Mouse (Mus musculus): ENCODE measurements at regions not wholly inside any gene's neighbourhood (a gene's known extent, or its start where the extent isn't known, plus 50 kb on each side); places are given as distances from the start of the nearest gene placed in this dataset.

GRCm38 (mm10) chr16:29939869-29940707, 124.1 kb upstream of the Hes1 start:
- Histone ChIP-seq H3K27ac (replicated peaks; ENCODE audit: low read depth, low read length) (no peak overlapping the region), H3K27me3 (ENCODE audit: control insufficient read depth, insufficient read depth, low read length) (0 out of 2 replicates have a peak, but pooled peaks cover under 1% of the 10 kb centered on the region), H3K4me3 (replicated peaks; ENCODE audit: low read depth, low read length) (no peak overlapping the region), H3K4me2 (ENCODE audit: low read length) (no peak overlapping the region), H3K36me3 (ENCODE audit: control insufficient read depth, insufficient read depth, low read length) (no peaks in the 10 kb centered on the region), H3K9ac (replicated peaks; ENCODE audit: low read length) (no peak overlapping the region), H3K9me3 (ENCODE audit: control insufficient read depth, low read length) (no peaks in the 10 kb centered on the region), H3K4me1 (ENCODE audit: control insufficient read depth, insufficient read depth, low read length) (no peaks in the 10 kb centered on the region)
- ATAC-seq (ENCODE audit: low FRiP score, low TSS enrichment) (no peak), DNase-seq (no peak)
- WGBS, result 85% methylated on average over 12 of the region's 12 CpGs

- WGBS, result 55% methylated on average over 7 of the region's 7 CpGs
- no peak for ATAC-seq (ENCODE audit: low FRiP score, low TSS enrichment)
- H3K36me3 ChIP-seq (ENCODE audit: control insufficient read depth, insufficient read depth, low read length), result no peaks in the 10 kb centered on the region
- H3K9ac ChIP-seq (replicated peaks; ENCODE audit: low read length), result no peak overlapping the region
- peaks cover 9% of the 10 kb centered on the region; the same call in 1 of the 2 replicates for H3K4me1 ChIP-seq (ENCODE audit: control insufficient read depth, insufficient read depth, low read length)
- H3K9me3 ChIP-seq (ENCODE audit: control insufficient read depth, low read length), result no peaks in the 10 kb centered on the region
- 0 out of 2 replicates have a peak, but pooled peaks cover 9% of the 10 kb centered on the region for H3K27me3 ChIP-seq (ENCODE audit: control insufficient read depth, insufficient read depth, low read length)
- H3K4me3 ChIP-seq (replicated peaks; ENCODE audit: low read depth, low read length), result no peak overlapping the region
- H3K27ac ChIP-seq (replicated peaks; ENCODE audit: low read depth, low read length), result no peak overlapping the region
- H3K4me2 ChIP-seq (ENCODE audit: low read length), result no peak overlapping the region
- DNase-seq, result no peak
Measured at GRCm38 (mm10) chr16:29942111-29942510, 122.1 kb upstream of the Hes1 start.

GRCm38 (mm10) chr16:29943963-29944860, 120.0 kb upstream of the Hes1 start:
- H3K4me1 ChIP-seq (ENCODE audit: control insufficient read depth, insufficient read depth, low read length), result peaks cover 9% of the 10 kb centered on the region; the same call in 1 of the 2 replicates

GRCm38 (mm10) chr16:29944966-29945365, 119.2 kb upstream of the Hes1 start:
- no peak overlapping the region for H3K27ac ChIP-seq (replicated peaks; ENCODE audit: low read depth, low read length)
- ATAC-seq (ENCODE audit: low FRiP score, low TSS enrichment), result no peak

More at GRCm38 (mm10) chr16:29943963-29944860, 120.0 kb upstream of the Hes1 start:
- Histone ChIP-seq H3K4me2 (ENCODE audit: low read length) (no peak overlapping the region), H3K27ac (replicated peaks; ENCODE audit: low read depth, low read length) (no peak overlapping the region), H3K9ac (replicated peaks; ENCODE audit: low read length) (no peak overlapping the region), H3K27me3 (ENCODE audit: control insufficient read depth, insufficient read depth, low read length) (0 out of 2 replicates have a peak, but pooled peaks cover 9% of the 10 kb centered on the region), H3K36me3 (ENCODE audit: control insufficient read depth, insufficient read depth, low read length) (no peaks in the 10 kb centered on the region), H3K4me3 (replicated peaks; ENCODE audit: low read depth, low read length) (no peak overlapping the region), H3K9me3 (ENCODE audit: control insufficient read depth, low read length) (no peaks in the 10 kb centered on the region)
- WGBS, result 82% methylated on average over 10 of the region's 10 CpGs
- no peak for ATAC-seq (ENCODE audit: low FRiP score, low TSS enrichment)
- DNase-seq, result no peak

GRCm38 (mm10) chr16:29945376-29945890, 118.8 kb upstream of the Hes1 start:
- H3K36me3 ChIP-seq (ENCODE audit: control insufficient read depth, insufficient read depth, low read length), result no peaks in the 10 kb centered on the region
- H3K27me3 ChIP-seq (ENCODE audit: control insufficient read depth, insufficient read depth, low read length), result 0 out of 2 replicates have a peak, but pooled peaks cover 9% of the 10 kb centered on the region
- H3K4me2 ChIP-seq (ENCODE audit: low read length), result peak overlapping the region; percentile 75
- H3K4me1 ChIP-seq (ENCODE audit: control insufficient read depth, insufficient read depth, low read length), result peaks cover 9% of the 10 kb centered on the region; the same call in 1 of the 2 replicates
- 0 out of 2 replicates have a peak overlapping the region, but pooled peaks have one; percentile 8 for H3K27ac ChIP-seq (replicated peaks; ENCODE audit: low read depth, low read length)
- DNase-seq, result peak; percentile 32
- no peaks in the 10 kb centered on the region for H3K9me3 ChIP-seq (ENCODE audit: control insufficient read depth, low read length)
- H3K9ac ChIP-seq (replicated peaks; ENCODE audit: low read length), result peak overlapping the region; percentile 46; the same call in 1 of the 2 replicates
- H3K4me3 ChIP-seq (replicated peaks; ENCODE audit: low read depth, low read length), result peak overlapping the region; percentile 32
- no peak for ATAC-seq (ENCODE audit: low FRiP score, low TSS enrichment)
- WGBS, result 8% methylated on average over 9 of the region's 9 CpGs

More at GRCm38 (mm10) chr16:29944966-29945365, 119.2 kb upstream of the Hes1 start:
- WGBS, result 58% methylated on average over 5 of the region's 5 CpGs
- Histone ChIP-seq H3K27me3 (ENCODE audit: control insufficient read depth, insufficient read depth, low read length) (0 out of 2 replicates have a peak, but pooled peaks cover 9% of the 10 kb centered on the region), H3K4me1 (ENCODE audit: control insufficient read depth, insufficient read depth, low read length) (peaks cover 9% of the 10 kb centered on the region; the same call in 1 of the 2 replicates), H3K9me3 (ENCODE audit: control insufficient read depth, low read length) (no peaks in the 10 kb centered on the region), H3K4me2 (ENCODE audit: low read length) (no peak overlapping the region), H3K9ac (replicated peaks; ENCODE audit: low read length) (no peak overlapping the region), H3K4me3 (replicated peaks; ENCODE audit: low read depth, low read length) (no peak overlapping the region), H3K36me3 (ENCODE audit: control insufficient read depth, insufficient read depth, low read length) (no peaks in the 10 kb centered on the region)
- no peak for DNase-seq

GRCm38 (mm10) chr16:29945891-29946598, 118.1 kb upstream of the Hes1 start:
- Histone ChIP-seq H3K9me3 (ENCODE audit: control insufficient read depth, low read length) (no peaks in the 10 kb centered on the region), H3K4me1 (ENCODE audit: control insufficient read depth, insufficient read depth, low read length) (peaks cover 9% of the 10 kb centered on the region; the same call in 1 of the 2 replicates), H3K27ac (replicated peaks; ENCODE audit: low read depth, low read length) (0 out of 2 replicates have a peak overlapping the region, but pooled peaks have one; percentile 8), H3K27me3 (ENCODE audit: control insufficient read depth, insufficient read depth, low read length) (0 out of 2 replicates have a peak, but pooled peaks cover 9% of the 10 kb centered on the region), H3K4me3 (replicated peaks; ENCODE audit: low read depth, low read length) (peak overlapping the region; percentile 32), H3K4me2 (ENCODE audit: low read length) (peak overlapping the region; percentile 75), H3K36me3 (ENCODE audit: control insufficient read depth, insufficient read depth, low read length) (no peaks in the 10 kb centered on the region), H3K9ac (replicated peaks; ENCODE audit: low read length) (peak overlapping the region; percentile 46; the same call in 1 of the 2 replicates)
- DNase-seq, result peak; percentile 67
- ATAC-seq (ENCODE audit: low FRiP score, low TSS enrichment), result peak; percentile 66; the same call in 1 of the 2 replicates
- WGBS, result 2% methylated on average over 39 of the region's 39 CpGs

- WGBS, result 78% methylated on average over 5 of the region's 5 CpGs
Measured at GRCm38 (mm10) chr16:29946966-29947365, 117.2 kb upstream of the Hes1 start.

More at GRCm38 (mm10) chr16:29946966-29947365, 117.2 kb upstream of the Hes1 start:
- H3K9ac ChIP-seq (replicated peaks; ENCODE audit: low read length), result no peak overlapping the region
- H3K4me1 ChIP-seq (ENCODE audit: control insufficient read depth, insufficient read depth, low read length), result peaks cover 9% of the 10 kb centered on the region; the same call in 1 of the 2 replicates
- H3K4me2 ChIP-seq (ENCODE audit: low read length), result no peak overlapping the region
- no peaks in the 10 kb centered on the region for H3K36me3 ChIP-seq (ENCODE audit: control insufficient read depth, insufficient read depth, low read length)
- no peak overlapping the region for H3K27ac ChIP-seq (replicated peaks; ENCODE audit: low read depth, low read length)
- ATAC-seq (ENCODE audit: low FRiP score, low TSS enrichment) (no peak), DNase-seq (no peak)
- H3K4me3 ChIP-seq (replicated peaks; ENCODE audit: low read depth, low read length), result no peak overlapping the region
- H3K27me3 ChIP-seq (ENCODE audit: control insufficient read depth, insufficient read depth, low read length), result 0 out of 2 replicates have a peak, but pooled peaks cover 9% of the 10 kb centered on the region
- H3K9me3 ChIP-seq (ENCODE audit: control insufficient read depth, low read length), result no peaks in the 10 kb centered on the region
